Mouse (Mus musculus): Measurements from ENCODE around the gene Bola2.
"Not testable (repeated sequence)": the region's sequence is repeated elsewhere in the genome, so short reads cannot be mapped to it uniquely, and the experiment has no call there.

The Bola2 gene

DNA sequence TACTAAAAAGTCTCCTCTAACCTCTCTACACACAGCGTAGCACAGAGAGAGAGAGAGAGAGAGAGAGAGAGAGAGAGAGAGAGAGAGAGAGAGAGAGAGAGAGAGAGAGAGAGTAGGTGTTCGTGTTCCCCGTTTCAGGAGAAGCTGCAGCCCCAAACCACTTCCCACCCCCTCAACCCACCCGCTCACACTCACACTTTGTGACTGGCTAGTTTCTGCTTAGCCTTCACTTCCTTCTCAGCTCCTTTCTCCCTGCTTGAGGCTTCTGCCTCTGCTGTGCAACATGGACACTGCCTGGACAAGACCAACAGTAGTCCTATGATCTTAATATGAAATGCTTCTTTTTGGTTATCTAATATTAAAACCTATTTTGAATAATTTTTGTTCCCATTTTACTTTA is 15.1 kb downstream of the Bola2 start:
- no peak for DNase-seq

DNA sequence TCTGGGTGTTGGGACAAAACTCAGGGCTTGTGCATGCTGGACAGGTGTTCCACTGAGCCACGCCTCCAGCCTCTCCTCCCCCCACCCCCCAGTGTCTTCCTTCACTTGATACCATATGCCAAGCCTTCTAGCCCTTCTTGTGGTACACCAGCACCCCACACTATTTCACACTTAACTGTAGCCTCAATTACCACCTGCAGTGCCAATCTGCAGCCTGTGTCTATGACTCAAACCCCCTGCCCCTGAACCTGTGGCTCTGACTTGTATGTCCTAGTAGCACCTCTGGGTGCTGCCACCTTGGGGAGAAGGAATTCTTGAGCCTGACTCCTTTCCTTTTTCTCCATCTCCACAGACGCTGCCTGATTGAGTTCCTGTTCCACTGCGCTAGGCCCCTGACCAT is 16.7 kb downstream of the Bola2 start:
- no peak for DNase-seq

DNA sequence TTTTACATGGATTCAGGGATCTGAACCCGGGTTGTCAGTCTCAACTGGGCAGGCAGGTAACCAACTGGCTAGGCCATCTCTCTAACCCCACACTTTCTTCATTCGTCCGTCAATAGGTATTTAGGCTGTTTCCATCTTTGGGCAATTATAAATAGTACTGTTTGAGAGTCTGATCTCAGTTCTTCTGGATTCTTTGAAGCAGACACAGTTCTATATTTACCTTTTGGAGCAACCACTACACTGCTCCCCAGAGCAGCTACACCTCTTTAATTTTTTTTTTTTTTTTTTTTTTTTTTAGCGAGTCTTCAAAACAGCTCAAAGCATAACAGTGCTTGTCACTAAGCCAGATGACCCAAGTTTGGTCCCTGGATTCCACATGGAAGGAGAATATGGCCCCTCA is 20.5 kb downstream of the Bola2 start:
- no peak for DNase-seq

DNA sequence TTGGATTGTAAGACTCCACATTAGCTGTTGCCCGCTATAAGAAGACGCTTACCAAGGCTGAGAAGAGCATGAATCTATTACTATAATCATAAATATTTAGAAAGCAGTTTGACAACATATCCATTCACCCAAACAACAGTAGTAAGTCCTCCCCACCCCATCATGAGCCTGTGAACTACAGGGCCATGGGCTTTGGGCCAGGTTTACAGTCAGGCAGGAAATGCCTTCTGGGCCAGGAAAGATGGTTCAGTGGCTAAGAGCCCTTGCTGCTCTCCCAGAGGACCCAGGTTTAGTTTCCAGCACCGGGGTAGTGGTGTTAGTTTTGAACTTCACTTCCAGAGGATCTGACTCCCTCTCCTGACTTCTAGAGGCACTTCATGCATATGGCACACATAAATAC is 22.4 kb downstream of the Bola2 start:
- DNase-seq: no peak

DNA sequence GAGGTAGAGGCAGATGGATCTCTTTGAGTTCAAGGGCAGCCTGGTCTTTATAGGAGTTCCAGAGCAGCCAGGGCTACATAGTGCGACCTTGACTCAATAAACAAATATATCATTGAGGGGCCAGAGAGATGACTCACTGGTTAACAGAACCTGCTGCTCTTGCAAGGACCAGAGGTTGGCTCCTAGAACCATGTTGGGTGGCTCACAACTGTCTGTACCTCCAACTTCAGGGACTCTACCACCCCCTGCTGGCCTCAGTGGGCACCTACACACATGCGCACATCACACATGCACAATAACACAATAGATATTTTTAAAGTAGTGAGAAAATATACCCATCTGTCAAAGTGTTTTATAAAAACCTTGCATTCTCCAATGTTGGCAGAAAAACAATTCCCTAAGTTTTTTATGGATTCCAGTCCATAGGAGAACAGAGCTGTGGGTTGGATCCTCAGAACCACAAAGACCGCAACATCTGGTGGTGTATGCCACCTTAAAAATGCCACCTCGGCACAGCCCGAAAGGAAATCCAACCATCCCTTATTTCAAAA is 23.7 kb downstream of the Bola2 start:
- no peak for DNase-seq

DNA sequence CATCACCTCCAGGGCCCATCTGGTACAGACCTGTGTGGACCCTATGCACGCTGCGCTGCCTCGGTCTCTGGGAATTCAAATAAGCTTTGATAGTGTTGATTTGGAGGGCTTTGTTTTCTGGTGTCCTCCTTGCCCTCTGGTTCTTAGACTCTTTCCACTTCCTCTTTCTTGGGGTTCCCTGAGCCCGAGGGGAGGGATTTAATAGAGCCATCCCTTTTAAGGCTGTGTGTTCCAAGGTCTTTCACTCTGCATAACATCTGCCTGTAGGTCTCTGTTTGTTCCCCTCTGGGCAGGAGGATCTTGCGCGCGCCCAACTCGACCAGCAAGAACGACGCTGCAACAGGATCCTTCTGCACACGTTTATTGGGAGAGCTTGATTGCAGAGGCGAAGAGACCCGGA is 26.4 kb downstream of the Bola2 start:
- no peak for DNase-seq

DNA sequence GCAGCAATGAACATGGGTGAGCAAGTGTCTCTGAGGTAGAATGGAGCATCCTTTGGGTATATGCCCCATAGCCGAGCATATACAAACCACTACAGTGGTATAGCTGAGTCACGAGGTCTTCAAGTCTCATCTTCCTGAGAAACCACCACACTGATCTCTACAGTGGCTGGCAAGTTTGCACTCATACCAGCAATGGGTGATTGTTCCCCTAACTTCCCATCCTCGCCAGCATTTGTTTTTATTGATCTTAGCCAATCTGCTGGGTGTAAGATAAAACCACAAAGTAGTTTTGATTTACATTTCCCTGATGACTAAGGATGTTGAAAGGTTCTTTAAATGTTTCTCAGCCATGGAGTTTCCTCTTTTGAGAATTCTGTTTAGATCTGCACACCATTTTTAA is 29.9 kb downstream of the Bola2 start:
- DNase-seq: no peak

DNA sequence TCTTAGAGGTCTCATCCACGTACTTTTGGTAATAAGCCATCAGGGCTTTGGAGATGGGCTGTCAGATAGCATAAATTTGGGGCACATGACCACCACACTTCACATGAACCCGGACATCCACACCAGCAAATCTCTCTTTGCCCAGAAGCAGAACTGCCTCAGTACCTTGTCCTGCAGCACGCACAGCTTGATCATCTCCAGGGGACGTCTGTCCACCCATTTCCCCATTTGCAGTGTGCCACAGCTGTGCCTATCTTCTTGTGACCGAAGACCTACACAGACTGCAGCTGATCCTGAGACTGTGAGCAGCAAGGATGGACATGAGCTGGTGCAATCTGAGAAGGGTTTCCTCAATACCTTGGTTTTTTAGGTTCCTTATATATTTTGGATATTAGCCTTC is 30.5 kb downstream of the Bola2 start:
- DNase-seq: no peak

DNA sequence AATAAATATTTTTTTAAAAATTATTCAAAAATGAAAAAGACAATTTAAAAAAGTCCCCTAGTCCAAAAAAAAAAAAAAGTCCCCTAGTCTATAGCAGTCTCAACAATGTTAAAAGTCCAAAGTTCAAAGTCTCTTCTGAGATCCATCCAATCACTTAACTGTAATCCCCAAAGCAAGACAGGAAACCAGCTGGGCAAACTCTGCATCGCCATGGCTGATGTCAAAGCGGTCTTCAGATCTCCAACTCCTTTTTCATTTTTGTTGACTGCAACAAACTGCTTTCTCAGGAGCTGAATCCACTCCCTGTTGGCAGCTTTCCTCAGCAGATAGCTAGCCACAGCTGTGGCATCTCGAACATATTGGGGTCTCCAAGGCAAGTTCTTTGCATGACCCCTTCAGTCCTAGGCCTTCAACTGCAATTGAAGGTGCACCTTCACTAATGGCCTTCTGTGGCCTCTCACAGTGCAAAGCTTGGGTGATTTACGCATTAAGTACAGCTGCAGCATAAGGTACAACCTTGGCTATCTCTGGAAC is 35.1 kb downstream of the Bola2 start:
- DNase-seq: not testable (repeated sequence)

DNA sequence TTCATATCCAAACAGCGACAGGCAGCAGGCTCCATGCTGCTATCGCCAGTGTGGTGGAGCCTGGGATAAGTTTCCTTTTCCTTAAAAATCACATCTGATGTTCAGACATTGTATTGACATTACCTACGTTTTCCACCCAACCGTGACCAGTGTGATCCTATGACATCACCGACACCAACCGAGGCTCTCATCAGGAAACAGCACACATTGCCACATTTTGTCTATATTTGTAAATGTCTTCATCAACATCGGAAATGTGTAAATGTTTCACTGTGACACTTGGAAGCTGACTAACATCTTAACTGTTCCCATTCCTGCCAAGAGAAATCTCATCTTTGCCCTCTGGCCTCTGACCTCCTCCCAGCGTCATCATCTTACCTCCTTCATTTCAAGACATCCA is 40.9 kb downstream of the Bola2 start:
- DNase-seq: no peak

DNA sequence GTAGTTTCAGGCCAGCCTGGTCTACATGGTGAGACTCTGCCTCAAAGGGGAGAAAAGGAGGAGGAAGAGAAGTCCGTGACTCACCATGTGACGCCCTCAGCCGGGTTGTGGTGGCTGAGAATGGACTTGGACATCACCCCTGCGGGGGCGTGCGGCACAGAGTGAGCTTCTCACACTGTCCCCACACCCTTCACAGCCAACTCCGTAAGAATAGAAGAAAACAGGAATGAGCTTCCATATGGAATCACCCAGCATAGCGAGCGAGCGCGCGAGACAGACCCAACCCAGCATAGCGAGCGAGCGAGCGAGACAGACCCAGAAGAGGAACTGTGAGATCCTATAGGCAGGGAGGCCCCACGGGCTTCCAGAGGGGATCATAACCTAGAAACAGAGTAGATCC is 44.4 kb downstream of the Bola2 start:
- DNase-seq: no peak

DNA sequence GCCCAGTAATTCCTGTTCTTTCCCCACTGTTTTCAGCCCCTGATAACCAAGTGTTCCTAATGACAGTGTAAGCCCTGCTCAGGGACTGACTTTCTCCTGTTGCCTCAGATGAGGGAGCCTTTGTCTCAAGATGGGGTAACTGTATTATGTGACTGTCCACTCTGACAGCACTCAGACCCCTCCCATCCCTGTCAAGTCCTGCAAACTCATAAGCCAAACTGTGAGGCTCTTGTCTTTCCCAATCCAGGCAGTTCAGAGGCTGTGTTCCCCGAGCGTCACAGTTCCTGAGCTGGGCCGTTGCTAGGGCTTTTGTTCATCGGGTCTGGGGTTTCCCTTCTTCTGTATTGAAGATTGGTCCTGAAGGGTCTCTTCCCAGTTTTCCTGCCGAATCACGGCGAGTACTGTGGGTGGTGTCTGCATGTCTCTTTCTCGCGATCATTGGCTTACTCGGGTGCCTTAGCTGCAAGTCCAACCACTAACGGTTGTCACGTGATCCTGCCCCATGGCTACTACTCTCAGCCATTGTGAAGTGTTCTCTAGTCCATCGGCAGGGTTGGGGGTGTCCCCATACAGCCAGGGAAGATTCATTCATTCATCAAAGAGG is 45.0 kb downstream of the Bola2 start:
- no peak for DNase-seq

DNA sequence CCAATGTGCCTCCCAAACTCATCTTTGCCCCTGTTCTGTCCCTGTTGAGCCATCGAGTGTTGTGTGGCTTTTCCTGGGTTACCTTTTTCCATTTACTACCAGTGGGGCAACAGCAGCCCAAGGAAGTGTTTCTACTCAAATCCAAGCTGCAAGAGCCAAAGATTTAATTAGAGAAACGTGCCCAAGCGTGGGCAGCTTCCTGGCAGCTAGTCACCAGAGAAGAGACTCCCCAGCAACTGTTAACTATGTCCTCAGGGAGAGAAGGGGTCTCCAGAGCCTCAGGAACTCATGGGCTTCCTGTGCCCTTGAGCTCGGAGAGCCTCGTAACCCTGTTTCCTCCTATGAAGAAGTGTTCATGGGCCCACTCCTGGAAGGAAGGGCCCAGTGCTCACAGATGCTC is 45.8 kb downstream of the Bola2 start:
- no peak for DNase-seq

DNA sequence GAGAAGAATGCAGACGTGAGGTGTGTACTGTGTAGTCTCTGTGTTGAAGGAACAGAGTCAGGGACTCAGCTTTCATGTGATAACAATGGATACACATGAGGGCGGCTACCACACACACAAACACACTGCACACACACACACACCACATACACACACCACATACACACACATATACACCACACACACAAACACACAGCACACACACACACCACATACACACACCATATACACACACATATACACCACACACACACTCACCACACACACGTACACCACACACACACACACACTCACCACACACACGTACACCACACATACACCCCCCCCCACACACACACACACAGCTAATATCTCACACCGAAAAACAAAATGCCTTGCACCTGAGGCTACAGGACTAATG is 46.3 kb downstream of the Bola2 start:
- no peak for DNase-seq

DNA sequence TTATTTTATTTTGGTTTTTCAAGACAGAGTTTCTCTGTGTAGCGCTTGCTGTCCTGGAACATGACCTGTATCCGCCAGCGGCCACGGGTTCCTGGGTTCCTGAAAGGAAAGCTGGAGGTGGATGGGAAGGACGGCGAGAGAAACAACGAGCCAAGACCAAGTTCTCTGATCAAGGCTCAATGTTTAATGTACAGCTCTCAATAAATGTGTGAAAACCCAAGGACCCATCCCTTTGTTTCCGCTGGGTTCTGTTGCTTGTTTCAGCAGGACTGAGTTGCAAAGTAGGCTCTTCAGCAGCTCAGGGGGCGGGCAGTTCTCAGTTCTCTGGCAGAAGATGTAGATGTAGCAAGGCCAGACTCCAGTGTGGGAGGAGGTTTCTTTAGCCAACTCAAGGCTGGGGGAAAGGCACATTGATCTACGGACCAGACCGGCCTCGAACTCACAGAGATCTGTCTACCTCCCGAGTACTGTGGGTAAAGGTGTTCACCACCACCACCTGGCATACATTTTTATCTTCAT is 46.8 kb downstream of the Bola2 start:
- DNase-seq: no peak

DNA sequence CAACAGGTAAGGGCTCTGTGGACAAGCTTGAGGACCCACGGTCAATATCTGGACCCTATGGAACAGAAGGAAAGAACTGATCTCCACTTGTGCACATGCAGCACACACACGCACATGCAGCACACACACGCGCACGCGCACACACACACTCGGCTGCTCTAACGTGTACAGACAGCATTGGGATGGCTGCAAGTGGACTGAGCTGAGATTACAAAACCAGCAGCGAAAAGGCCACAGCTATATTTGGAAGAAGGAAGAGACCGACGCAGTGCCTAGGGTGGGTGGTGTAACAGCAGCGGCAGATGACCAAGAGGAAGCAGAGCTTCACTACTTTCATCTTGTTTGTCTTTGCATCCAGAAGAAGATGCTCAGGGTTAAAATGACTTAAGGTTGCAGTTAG is 50.9 kb downstream of the Bola2 start:
- no peak for DNase-seq

DNA sequence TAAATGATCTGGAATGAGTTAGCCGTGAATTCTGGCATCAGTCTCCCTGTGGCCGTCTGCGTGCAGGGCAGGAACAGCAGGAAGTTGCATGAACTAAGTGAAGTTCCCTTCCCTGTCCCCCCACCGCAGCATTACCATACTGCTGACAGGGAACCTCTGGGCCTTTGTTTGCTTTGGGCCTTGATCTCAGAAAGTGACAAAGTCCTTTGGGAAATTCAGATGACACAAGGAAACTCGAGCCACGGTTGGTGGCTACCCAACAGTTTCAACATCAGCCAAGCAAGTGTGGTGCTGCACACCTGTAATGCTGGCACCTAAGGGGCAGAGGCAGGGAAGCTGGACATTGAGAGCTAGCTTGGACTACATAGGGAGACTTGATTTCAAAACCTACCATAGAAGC is 51.6 kb downstream of the Bola2 start:
- no peak for DNase-seq

DNA sequence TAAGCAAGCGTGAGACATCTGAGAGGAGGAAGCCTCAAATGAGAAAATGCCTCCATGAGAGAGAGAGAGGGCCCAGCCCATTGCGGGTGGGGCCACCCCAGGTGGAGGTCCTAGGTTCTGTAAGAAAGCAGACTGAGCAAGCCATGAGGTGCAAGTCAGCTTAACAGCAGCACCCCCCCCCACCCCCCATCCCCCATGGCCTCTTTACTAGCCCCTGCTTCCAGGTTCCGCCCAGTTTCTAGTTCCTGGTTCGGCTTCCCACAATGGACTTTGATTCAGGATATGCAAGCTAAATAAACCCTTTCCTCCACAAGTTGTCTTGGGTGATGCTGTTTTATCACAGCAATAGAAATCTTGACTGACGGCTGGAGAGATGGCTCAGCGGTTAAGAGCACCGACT is 53.6 kb downstream of the Bola2 start:
- no peak for DNase-seq
